Mouse (Mus musculus) embryonic fibroblast, embryonic 13.5 days (primary cell): ENCODE results near the gene Igll1.
A peak's percentile ranks its signal among the peaks of the same experiment; 100 is the strongest.

Experiments
- CTCF ChIP-seq: IDR thresholded peaks from 2 replicates; pipeline ENCODE4 v1.5.1; 2011; ENCODE audit warnings: mild to moderate bottlenecking, control low read depth, low read length, moderate library complexity, borderline replicate concordance; ENCODE audit not compliant: insufficient read depth
- POLR2A ChIP-seq: IDR thresholded peaks from 2 replicates; pipeline ENCODE4 v1.6.1; 2011; ENCODE audit warnings: low read depth, mild to moderate bottlenecking, control low read depth, low read length, moderate library complexity

DNA sequence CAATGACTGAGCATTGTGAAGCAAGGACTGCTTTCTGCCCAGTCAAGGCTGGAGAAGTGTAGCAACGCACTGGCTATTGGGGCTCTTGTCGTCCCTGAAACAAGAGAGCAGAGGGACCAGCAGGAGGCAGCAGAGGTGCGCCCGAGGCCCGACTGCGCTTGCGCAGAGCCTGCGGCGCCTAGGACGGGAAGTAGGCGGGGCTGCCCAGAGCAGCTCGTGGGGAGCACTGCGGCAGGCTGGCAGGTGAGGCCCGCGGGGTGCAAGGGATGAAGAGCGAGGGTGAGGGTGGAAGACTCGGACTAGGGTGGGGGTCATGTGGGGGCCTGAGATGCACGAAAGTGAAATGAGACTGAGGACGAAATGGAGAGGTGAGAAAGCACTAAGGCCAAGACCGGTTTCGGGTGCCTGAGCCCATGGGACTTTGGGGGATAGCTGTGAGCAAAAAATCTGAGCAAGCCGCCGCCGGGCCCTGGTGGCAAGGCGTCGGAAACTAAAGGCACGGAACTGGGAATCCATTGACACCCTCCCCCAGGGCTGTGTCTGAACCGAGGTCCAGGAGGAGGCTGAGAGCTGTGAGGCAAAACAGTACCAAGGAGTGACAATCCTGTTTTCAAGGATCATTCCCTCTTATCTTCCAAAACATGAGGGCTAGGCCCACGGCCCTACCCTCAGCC, 32.7 kb upstream of the Igll1 start, which contains the start of gene Ppm1f:
- TF ChIP-seq POLR2A (peak; percentile 91), CTCF (peak; percentile 85)
